Mouse (Mus musculus): Measurements from ENCODE around the gene Mrps10. TPM values are rescaled to one million over a fixed set of nuclear protein-coding genes. Genes with fewer than 3 reads are reported as not detected.

The Mrps10 gene
- total RNA-seq (2023): 21.2 TPM

DNA sequence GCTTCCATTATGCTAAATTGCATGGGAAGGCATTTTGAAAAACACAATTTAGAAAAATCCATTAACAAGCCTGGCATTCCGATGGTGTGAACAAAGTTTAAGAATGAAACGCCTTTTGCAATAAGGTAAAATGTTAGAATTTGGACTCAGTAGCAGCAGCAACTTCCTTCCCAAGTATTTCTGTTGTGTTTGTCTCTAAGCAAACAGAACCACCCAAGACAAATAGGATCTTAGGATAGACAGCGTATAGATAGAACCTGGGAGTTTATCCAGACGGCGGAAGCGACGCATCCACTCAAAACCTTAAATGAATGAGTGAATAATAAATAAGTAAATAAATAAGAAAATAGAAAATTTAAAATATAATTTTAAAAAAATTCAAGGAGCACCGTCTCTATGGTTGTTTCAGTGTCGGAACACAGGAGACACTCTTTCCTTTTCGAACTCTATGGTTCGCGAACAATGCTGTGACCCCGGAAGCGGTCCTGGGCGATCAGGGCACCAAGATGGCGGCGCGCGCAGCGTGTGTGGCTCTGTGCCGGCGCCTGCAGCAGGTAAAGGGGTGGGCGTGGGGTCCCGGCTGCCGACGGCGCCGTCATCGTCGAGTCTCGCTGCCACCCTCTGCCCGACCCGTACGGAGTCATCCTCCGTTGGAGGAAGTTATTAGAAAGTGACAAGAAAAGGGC lies at the start of gene Mrps10:
Gene Mrps10, plus strand, starts transcription at position 487 of the 686 bp plus-strand sequence.

DNA sequence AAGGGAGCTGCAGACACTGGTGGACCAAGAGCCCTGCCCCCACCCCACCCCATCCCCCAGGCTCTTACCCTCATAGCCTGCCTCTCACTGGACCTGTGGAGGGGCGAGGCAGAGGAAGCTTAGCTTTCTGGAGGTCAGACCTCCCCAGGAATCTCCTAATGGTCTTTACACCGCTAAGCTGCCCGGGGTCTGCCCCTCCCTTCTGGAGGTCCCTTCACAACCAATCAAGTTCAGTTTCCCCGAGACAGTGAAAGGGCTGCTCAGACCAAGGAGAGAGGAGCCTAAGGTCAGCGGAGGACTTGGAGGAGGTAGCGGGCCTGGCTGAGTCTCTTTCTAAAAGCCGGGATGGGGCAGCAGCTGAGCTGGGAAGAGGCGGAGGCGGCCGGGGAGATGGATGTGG lies 16.5 kb downstream of the Mrps10 start, which contains the start of gene Guca1b:
Gene Guca1b, plus strand, starts transcription at position 249 of the 400 bp plus-strand sequence.

DNA sequence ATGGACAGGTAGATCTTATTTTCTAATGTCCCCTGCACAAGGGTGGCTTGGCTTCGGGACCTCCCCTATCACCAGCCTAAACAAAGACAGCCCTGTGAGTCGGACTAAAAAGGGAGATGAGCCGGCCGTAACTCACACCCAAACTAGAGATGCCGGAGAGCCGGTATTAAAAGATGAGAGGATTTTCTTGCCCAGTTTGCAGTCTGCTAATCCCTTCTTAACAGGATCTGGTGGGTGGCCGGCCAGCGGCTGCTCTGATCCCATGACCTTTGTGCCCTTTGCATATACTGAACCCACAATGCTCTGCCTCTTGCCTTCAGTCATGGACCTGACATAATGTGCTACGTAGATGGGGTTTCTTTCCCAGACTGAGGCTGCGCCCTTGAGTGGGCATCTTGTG lies 31.8 kb downstream of the Mrps10 start, which contains the start of gene Guca1a:
Gene Guca1a, minus strand, starts transcription at position 134 of the 400 bp plus-strand sequence.

Other genes starting within 250 kb of the Mrps10 start
- gene Guca1b, start 16.5 kb downstream of the Mrps10 start, total RNA-seq (2023): 3.9 TPM
- not detected for gene Guca1a, start 31.7 kb downstream of the Mrps10 start, total RNA-seq (2023)
- gene AI661453, start 67.7 kb downstream of the Mrps10 start, total RNA-seq (2023): 0.15 TPM
- not detected for gene 1700001C19Rik, start 68.5 kb downstream of the Mrps10 start, total RNA-seq (2023)
- 67.6 TPM for gene Taf8, start 133.4 kb downstream of the Mrps10 start, total RNA-seq (2023)
- 521 TPM for gene Ccnd3, start 136.2 kb downstream of the Mrps10 start, total RNA-seq (2023)
- gene Bysl, start 242.6 kb downstream of the Mrps10 start, total RNA-seq (2023): 16.6 TPM
- gene Med20, start 242.7 kb downstream of the Mrps10 start, total RNA-seq (2023): 64.3 TPM
- gene Gm20517, start 242.7 kb downstream of the Mrps10 start, total RNA-seq (2023): 3.2 TPM